Mouse (Mus musculus): Measurements from ENCODE around the gene Olfr1145.

Olfr1145 gene

GRCm38 (mm10) chr2:87809522-87809921, at the start of gene Olfr1145:
TSS of gene Olfr1145 (plus strand) at chr2:87809822.
- DNase-seq, result no peak

DNA sequence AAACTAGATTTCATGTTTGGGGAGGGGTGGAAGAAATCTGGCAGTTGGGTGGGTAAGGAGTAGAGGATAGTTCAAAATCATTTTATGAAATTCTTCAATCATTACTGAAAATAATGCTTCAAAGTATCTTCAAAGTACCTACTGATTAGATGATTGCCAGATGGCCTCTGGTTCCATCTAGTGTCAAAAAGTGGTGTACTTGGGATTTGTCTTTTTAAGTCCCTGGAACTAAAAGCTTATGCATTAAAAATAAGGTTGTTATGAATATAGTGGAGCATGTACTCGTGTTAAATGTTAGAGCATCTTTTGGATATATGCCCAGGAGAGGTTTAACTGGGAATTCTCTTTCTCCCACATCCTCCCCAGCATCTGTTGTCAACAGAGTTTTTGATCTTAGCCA, 33.5 kb upstream of the Olfr1145 start:
- DNase-seq, result peak; percentile 1 to 2

- no peak for DNase-seq
These were observed 30.4 kb upstream of the Olfr1145 start, which contains the start of gene Olfr152 for GRCm38 (mm10) chr2:87779183-87779582. TSS of gene Olfr152 (plus strand) at chr2:87779483.

DNA sequence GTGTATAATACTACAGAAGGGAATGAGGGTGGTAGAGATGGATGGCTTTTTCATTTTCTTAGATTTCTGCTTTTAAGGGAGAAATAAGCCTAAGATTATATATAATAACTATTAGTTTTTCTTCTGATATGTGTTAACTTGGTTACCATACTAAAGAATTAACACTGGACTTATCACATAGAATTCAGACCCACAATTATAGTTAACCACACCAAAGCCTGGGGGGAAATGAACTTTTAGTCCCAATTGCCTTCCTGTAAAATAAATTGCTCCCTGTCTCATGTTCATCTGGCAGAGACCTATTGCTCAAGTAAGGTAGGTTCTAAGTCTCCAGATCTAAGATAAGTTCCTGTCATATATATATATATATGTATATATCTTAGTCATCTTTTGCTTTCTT, 9.3 kb upstream of the Olfr1145 start, which contains the start of gene Olfr1143:
Gene Olfr1143 (plus strand): TSS at position 301 of the 400 bp plus-strand sequence.
- no peak for DNase-seq

DNA sequence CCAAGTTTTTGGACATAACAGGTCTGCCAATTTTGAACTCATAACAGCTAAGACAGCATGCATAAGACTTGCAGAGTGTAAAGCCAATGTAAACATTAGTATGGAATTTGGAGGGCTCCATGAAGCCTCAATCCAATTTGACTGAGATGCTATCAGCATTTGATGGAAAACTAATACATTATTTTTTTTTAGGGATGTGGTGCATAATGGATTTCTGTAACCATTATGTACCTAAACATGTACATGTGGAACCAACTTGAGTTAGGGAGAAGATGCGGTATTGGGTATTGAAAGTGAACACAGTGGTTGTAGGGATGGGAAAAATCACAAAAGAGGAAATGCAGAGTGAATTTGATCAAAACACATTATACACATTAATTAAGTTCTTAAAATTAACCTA, 20.6 kb downstream of the Olfr1145 start, which contains the start of gene Olfr1148:
Gene Olfr1148 (plus strand): TSS at position 301 of the 400 bp plus-strand sequence.
- DNase-seq, result no peak

- no peak for DNase-seq
These were observed 34.1 kb downstream of the Olfr1145 start, which contains the start of gene Olfr1150-ps1 for GRCm38 (mm10) chr2:87843693-87844092. TSS of gene Olfr1150-ps1 (plus strand) at chr2:87843993.

DNA sequence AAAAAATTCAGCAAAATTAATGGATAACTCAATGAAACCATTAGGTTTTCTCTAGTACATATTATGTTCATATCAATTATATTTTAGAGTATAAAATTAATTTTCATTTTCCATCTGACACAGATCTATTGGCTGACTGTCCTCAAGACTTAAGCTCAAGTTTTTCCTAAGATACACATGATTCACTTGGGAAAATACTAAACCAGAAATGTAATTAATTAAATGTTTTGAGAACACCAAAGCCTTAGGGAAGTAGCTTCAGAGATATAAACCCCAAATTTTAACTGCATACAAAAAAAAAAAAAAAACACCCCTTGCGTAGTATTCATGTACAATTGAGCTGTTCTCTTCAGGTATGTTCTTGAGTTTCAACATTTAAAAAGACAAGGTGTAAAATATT, 45.9 kb downstream of the Olfr1145 start, which contains the start of gene Olfr1151:
Gene Olfr1151 (plus strand): TSS at position 301 of the 400 bp plus-strand sequence.
- DNase-seq, result no peak
